Mouse (Mus musculus) right cerebral cortex, adult 2 months (tissue): ENCODE measurements around the gene Cgn.

ENCODE experiments used
- DNase-seq, 2 experiments: peaks; one replicate each; pipeline ENCODE4 v3.0.0; 2021 to 2022; ENCODE audit warnings: low spot score in 2 of 2

Gene Cgn

GRCm38 (mm10) chr3:94786367-94786835 is at the start of gene Cgn:
Cgn (minus strand) TSS chr3:94786492.
- peak; percentile 86 to 93 for DNase-seq

GRCm38 (mm10) chr3:94835396-94835795 is 49.1 kb upstream of the Cgn start:
- no peak for DNase-seq

GRCm38 (mm10) chr3:94833358-94833757 is 47.1 kb upstream of the Cgn start:
- DNase-seq, result no peak

GRCm38 (mm10) chr3:94832701-94833100 is 46.4 kb upstream of the Cgn start:
- no peak for DNase-seq

- no peak for DNase-seq
These were observed 45.8 kb upstream of the Cgn start for GRCm38 (mm10) chr3:94832100-94832499.

- no peak for DNase-seq
These were observed 37.8 kb upstream of the Cgn start for GRCm38 (mm10) chr3:94824110-94824509.

GRCm38 (mm10) chr3:94822082-94822481 is 35.8 kb upstream of the Cgn start:
- no peak for DNase-seq

- DNase-seq, result peak; percentile 7 to 22
These were observed 34.8 kb upstream of the Cgn start for GRCm38 (mm10) chr3:94821008-94821638.

- no peak for DNase-seq
These were observed 33.4 kb upstream of the Cgn start for GRCm38 (mm10) chr3:94819452-94820425.

- DNase-seq, result no peak
These were observed 31.4 kb upstream of the Cgn start for GRCm38 (mm10) chr3:94817731-94818130.

GRCm38 (mm10) chr3:94815603-94816002 is 29.3 kb upstream of the Cgn start:
- no peak for DNase-seq

- DNase-seq, result no peak
These were observed 28.4 kb upstream of the Cgn start for GRCm38 (mm10) chr3:94814663-94815062.

- no peak for DNase-seq
These were observed 27.8 kb upstream of the Cgn start for GRCm38 (mm10) chr3:94814063-94814462.

GRCm38 (mm10) chr3:94813651-94814050 is 27.4 kb upstream of the Cgn start:
- no peak for DNase-seq

- DNase-seq, result no peak
These were observed 25.3 kb upstream of the Cgn start for GRCm38 (mm10) chr3:94811628-94812027.

- DNase-seq, result no peak
These were observed 22.0 kb upstream of the Cgn start for GRCm38 (mm10) chr3:94808296-94808695.

GRCm38 (mm10) chr3:94804976-94805375 is 18.7 kb upstream of the Cgn start:
- no peak for DNase-seq

GRCm38 (mm10) chr3:94804146-94804545 is 17.9 kb upstream of the Cgn start:
- no peak for DNase-seq

- no peak for DNase-seq
These were observed 9.9 kb upstream of the Cgn start for GRCm38 (mm10) chr3:94796181-94796580.

GRCm38 (mm10) chr3:94795596-94796140 is 9.4 kb upstream of the Cgn start:
- DNase-seq, result no peak

GRCm38 (mm10) chr3:94794359-94794758 is 8.1 kb upstream of the Cgn start:
- no peak for DNase-seq

GRCm38 (mm10) chr3:94793672-94794071 is 7.4 kb upstream of the Cgn start:
- no peak for DNase-seq
